8 mouse cellular contexts compared by ENCODE assay signal in genomic region chr1:88749106-88749505, GRCm38 (mm10).
"Had no signal": no experiment of that assay in that cellular context is flagged by ENCODE, and none has a peak within 500 bp of the region (broad histone marks: within the 10 kb centered on the region; RNA-seq: fewer than 3 reads in every experiment).

No protein-coding gene starts in this region.

- DNase-seq: kidney, adult 2 months; kidney, postnatal 25 days; layer of hippocampus, adult 9-11 months; lung, adult 2 months; right cerebral cortex, adult 18-20 months; right cerebral cortex, postnatal 14 days; right cerebral cortex, postnatal 4 days; thymus, postnatal 25 days had no signal
